Mouse (Mus musculus) testis, postnatal 10 days (tissue): Measurements from ENCODE around the gene Zbtb33.

Experiments used
- DNase-seq: peaks from one replicate; pipeline ENCODE4 v3.0.0; 2021; ENCODE audit warnings: low spot score

Zbtb33 gene

DNA sequence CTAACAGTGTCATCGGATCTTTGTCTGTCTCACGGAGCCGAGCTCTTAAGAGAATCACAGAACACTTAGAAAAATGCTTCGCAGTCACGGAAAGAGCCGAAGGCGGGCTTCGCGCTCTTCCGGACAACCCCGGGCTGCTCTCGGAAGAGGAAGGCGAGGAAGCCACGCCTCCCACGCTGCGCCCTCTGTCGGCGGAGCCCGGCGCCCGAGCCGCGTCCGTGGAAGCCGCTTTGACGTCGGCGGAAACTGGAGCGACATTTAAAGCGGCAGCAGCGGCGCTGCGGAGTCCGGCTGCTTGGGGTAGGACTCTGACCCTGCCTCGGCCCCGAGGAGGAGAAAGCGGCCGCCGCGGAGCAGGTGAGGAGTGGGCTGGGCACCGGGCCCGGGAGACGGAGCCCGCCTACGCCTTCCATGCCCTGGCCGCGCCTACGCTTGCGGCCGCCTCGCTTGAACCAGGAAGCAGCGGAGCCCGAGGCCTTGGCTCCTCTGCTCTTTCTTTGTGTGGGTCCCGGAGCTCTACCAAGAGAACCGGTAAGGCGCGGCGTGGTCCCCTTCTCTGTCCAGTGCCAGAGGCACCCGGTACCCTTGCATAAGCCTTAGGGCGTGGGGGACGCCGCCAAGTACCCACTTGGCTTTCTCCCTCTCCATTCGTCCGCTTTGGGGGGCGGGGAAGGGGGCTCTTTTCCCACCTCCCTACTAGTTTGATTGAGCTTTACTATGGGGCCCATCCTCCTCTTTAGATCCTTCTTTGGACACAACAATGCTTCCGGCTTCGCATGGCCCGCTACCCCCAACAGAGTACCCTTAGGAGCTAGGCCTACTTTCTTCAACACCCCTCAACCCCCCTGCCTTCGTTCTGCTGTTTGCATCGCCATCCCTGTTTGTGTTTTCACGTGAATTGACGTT, at the start of gene Zbtb33:
Gene Zbtb33, plus strand, starts transcription at position 242 of the 906 bp plus-strand sequence.
- peak; percentile 93 for DNase-seq

DNA sequence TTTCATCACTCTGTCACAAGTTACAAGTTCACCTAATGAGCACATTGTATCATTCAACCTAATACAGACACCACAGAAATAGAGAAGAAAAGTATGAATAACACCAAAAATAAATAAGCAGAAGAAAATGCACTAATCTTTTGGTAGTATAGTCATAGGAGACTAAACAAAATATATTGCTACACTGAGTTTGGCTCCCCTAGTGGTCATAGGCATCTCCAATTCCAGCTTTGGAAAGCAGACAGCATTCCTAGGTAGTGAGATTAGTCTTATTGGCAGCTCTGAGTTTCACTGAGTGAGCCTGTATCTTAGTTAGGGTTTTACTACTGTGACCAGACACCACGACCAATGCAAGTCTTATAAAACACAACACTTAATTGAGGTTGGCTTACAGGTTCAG, 30.5 kb upstream of the Zbtb33 start:
- no peak for DNase-seq

DNA sequence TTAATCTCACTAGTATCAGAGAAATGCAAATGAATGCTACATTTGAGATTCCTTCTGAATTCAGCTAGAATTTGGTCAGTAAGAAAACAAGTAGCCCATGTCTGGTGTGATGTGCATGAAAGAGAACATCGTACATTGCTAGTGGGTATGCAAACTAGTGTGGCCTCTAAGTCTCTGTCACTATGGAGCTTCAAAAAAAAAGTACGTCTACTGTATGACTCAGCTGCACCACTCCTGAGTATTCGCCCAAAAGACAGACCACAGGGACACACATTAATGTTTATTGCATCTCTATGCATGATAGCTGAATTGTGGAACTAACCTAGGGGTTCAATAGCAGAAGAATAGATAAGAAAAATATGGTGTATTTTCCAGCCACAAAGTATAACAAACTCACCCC, 24.3 kb upstream of the Zbtb33 start:
- DNase-seq, result no peak

DNA sequence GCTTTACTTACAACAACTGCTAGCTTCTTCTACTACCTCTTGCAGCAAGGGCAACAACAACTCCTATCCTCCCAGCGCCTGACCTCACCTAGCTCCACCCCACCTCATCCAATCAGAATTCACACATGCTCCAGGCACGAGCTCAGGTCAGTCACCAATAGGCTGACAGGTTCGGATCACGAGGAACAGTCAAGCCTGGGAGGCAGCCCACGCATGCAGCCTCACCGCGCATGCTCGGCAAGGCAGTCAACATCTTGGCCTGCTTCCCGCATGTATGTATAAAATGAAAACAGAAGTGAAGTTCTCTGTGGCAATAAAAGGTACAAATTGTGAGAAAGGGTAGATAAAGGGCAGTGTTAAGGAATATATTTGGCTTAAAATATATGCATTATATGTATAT, 23.5 kb upstream of the Zbtb33 start:
- no peak for DNase-seq

DNA sequence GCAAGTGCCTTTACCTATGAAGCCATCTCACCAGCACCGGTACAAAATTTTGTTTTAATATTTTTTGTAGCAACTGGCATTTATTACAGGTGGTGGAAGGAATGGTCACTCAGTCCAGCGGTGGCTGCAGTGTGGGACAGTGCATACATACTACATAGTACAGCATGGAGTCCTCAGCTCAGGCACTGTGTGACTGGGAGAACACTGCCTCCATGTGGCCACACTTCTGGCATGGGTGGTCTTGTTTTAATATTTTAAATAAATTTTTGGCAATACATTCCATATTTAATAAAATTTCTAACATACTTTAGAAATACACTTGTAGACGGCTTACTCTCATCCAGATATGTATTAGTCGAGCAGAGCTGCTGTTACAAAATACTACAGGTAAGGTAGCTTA, 23.0 kb upstream of the Zbtb33 start:
- DNase-seq, result no peak

DNA sequence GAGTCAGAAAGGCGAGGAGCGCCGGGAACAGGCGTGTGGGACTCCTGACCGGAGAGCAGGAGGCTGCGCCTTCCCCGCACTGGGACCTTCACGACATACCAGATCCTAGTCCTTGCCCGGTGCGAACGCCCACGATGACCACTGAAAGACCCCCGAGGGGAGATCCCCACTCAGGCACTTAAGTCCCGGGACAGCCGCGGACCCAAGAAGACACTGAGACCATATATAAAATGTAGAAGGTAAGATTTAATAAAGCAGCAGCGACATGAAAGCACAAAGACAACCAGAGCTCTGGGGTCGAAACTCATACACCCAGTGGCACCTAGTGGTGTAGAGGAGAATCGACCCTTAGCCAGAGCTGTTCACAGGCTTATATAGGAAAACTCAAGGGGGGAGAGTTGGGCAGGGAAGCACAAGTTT, 9.7 kb upstream of the Zbtb33 start:
- peak; percentile 46 for DNase-seq

DNA sequence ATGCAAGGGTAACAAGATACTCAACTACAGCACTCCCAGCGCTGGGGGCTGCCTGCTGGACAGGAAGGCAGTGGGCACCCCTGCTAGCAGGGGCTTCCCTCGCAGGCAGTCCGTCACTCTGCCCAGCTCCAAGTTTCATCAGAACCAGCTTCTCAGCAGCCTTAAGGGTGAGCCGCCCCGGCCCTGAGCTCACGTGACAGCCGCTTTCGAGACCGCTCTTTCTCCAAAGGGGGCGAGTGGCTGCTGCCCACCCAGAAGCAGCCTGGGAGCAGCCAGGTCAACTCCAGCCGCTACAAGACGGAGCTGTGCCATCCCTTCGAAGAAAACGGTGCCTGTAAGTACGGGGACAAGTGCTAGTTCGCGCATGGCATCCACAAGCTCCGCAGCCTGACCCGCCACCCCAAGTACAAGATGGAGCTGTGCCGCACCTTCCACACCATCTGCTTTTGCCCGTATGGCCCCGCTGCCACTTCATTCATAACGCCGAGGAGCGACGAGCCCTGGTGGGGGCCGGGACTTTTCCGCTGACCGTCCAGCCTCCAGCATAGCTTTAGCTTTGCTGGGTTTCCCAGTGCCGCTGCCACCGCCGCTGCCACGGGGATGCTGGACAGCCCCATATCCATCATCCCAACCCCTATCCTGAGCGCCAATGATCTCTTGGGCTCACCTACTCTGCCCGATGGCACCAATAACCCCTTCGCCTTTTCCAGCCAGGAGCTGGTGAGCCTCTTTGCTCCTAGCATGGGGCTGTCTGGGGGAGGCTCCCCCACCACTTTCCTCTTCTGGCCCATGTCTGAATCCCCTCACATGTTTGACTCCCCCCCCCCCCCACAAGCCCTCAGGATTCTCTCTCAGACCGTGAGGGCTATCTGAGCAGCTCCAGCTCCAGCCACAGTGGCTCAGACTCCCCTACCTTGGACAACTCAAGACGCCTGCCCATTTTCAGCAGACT, 8.7 kb upstream of the Zbtb33 start:
- DNase-seq, result peak; percentile 42

DNA sequence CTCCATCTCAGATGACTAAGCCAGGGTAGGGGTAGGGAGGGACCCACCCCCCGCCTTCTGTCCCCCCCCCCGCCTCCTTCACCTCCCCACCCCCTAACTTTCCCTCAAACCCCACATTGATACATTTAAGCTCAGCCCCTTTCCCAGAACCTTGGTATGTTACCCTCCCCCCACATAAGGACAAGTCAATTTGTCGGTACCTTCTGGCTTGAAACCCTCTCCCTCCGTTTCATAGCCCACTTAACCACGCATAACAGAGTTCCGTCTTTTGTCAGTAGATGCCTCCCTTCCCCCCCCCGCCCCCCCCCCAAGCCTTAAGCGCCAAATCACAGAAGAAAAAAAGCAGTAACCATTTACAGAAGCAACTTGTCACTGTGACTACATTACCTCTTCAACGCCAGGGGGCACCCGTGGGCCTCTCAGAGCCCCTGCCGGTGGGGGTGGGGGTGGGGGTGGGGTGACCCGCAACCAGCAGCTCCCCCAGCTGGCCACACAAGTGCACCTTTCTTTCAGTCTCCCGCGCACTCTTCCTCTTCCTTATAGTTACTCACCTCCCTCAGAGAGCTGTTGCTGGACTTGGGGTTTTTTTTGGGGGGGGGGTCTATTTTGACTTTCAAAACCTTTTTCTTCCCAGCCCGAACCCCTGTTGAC, 7.9 kb upstream of the Zbtb33 start:
- peak; percentile 80 for DNase-seq

DNA sequence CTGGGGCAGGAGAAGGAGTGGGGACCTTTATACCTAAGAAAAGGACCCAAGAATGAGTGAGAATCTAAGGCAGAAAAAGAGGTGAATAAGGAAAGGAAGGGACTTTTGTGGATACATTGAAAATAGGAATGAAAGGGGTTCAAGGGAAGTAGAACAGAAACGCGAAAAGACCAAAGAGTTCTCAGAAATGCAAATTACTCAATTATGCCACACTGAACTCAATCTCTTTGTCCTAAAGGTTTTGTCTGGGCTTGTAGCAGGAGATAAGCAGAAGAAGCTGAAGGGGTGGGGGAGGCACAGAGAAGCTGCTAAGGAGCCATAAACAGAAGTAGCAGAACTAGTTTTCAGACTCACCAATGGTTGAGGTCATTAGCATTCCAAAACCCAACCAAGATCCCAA, 4.1 kb upstream of the Zbtb33 start:
- DNase-seq, result no peak

DNA sequence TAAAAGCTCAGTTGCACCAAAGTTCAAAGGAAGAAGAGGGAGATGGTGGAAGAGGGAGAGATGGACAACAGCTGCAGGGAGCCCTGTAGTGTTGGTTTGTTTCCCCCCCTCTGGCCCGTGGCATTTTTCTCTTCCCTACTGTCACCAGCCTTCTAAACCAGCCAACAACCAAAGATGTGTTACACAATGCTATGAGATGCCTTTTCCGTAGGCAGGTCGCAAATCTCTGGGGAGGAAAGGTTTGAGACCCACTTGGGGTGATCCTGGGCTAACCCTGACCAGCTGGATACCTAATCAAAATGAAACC, 818 bp downstream of the Zbtb33 start:
- no peak for DNase-seq

DNA sequence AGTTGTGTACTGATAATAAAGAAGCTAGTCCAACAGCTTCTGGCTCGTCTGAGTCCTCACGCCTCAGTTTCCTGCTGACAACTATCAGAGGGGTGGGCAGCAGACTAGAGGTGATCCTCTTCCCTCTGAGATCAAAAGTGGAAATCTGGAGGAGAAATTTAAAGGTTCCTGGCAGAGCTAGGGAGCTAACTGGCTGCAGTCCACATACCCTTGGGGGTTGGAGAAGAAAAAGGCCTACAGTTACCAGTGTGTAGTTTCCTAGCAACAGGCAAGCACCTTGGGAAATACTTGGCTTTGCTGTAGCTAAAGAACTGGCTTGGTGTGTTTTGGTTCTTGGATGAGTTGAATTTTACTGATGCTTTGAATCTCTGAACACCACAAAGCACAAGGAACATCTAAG, 12.2 kb downstream of the Zbtb33 start:
- DNase-seq, result no peak

DNA sequence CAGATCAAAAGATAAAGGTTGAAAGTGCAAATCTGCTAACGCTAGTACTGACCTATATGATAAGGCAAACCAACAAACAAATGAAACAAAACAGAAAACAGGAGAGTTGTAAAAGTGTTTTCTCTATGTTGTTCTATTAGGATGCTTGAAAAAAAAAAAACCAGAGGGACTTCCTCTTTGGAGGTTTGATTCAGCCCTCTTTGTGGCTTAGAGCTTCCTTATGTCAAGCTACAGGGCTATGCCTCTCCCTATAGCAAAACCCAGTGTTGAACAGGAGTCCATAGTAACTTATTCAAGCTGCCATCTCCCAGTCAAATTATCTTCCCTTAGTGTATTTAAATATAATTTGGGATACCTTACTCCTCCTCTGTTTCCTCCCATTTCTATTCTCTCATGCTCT, 17.8 kb downstream of the Zbtb33 start:
- no peak for DNase-seq

DNA sequence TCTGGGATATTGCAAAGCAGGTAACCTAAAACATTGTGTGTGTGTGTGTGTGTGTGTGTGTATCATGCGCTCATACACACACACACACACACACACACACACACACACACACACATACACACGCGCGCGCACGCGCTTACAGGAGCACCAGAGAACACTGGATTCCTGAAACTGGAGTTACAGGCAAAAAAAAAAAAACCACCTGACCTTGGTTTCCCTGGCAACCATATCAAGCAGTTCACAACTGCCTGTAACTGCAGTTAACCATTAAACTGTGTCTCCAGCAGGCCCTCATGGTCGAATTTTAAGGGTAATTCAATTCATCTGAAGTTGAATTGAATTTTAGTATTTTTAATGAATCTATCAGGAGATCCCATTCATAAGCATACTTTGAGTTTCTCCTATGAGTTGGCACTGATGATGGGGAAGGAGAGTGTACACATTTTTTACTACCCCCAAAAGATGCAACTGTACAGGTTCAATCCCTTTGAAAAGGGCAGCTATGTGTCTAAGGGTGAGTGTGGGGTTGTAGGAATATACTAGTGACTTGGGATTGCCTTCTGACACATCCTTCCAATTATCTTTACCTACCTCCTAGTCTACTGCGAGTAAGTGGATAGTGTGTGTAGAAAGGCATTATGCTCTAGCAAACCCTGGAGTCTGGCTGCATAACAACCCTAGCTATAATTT, 27.5 kb downstream of the Zbtb33 start:
- peak; percentile 39 for DNase-seq

DNA sequence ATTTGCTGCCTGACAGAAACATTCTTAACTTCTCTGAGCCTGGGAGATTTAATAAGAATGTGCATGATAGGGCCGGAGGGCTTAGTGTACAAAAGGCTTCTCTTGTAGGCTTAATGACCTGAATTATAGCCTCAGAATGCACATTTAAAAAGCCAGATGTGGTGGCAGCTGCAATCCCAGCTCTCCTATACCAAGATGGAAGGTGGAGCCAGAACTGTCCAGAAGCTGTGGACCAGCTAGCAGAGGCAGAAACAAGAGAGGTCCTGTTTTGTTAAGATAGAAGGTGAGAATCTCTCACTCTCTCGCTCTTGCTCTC, 28.0 kb downstream of the Zbtb33 start:
- no peak for DNase-seq

DNA sequence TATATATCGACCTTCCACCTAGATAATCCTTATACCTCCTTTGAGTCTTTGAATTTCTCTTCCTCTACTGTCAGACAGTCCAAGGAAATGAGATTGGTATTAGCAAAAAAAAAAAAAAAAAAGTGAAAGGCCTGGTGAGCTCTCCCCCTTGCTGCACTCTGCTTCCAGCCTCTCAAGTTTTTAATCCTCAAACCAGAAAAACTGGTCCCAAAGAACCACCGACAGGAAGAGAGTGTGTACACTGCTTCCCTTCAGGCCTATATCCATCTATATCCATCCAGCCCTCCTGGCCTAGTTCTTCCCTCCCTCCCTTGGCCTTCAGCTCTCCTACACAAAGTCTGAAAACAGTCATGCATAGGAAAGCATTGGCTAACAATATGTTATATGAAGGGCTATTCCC, 33.2 kb downstream of the Zbtb33 start:
- DNase-seq, result no peak

DNA sequence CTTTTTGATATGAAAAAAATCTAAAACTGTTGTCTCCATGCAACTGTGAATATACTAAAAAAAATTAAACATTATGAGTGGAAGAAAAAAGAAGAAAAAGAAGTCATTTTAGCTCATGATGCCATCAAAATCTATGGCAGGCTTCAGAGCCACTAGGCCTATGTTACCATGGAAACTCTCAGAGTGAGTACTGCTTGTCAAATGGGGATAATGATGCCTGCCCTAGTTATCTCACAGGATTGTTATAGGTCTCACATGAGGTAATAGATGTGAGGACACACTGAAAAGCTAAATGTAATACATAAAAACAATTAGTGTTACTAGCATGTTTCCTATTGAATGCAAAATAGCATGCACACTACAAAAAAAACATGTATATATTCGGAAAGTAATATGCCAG, 40.3 kb downstream of the Zbtb33 start:
- no peak for DNase-seq

DNA sequence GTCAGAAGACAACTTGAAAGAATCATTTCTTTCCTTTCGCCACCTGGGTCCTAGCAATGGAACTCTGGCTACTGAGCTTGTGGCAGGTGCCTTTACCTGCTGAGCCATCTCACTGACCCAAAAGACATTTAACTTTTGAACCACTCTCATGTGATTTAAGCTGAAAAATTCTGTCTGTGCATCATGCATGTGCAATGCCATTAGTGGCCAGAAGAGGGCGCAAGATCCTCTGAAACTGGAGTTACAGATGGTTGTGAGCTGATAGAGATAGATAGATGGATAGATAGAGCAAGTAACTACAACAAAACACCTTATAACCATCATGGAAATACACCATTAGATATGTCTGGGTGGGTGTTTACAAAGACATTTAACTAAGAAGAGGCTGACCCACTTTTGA, 48.1 kb downstream of the Zbtb33 start:
- DNase-seq, result peak; percentile 55
